Mouse (Mus musculus): ENCODE data around the gene Zfyve9. TPM values are rescaled to one million over a fixed set of nuclear protein-coding genes. Genes with fewer than 3 reads are reported as not detected.

Zfyve9 gene
- polyA plus RNA-seq, 1 experiment from 2014 or later = 7.7 TPM

DNA sequence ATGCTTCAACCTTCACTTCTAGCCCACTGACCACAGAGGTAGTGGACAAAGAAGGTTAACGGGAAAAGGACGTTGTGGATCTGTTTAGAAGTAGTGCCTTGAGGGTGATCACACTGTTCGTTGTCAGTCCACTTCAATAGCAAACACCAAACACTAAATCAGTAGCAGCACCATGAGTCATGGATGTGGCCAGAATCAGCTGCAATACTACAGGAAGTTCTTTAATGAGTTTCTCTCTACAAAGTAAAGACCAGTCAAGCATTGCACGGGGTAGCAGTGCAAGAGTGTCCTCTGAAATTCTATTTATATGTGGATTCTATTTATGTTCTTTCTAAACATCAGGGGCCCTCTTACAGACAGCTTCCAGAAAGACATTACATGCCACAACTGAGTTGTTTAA is 182.3 kb downstream of the Zfyve9 start:
- no peak overlapping the region for H3K27ac ChIP-seq (replicated peaks)
- 90% methylated on average over 4 of the region's 4 CpGs for WGBS
- ATAC-seq (ENCODE audit: low FRiP score) = no peak

DNA sequence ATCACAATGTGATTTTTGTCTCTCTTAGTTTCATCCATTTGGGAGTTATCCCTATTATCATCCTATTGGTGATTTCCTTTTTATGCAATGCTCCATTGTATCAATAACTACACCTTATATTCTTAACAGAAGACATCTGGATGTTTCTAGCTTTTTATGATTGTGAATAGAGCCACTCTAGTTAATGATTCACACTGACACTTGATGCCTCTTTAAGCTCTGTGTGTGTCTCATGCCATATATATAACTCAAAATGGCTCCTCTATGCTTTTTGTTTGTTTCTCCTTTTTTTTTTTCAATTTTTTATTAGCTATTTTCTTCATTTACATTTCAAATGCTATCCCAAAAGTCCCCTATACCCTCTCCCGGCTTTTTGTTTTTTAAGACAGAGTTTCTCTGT is 184.8 kb downstream of the Zfyve9 start:
- no peak overlapping the region for H3K4me3 ChIP-seq (replicated peaks)
- H3K27me3 ChIP-seq (replicated peaks) = no peaks in the 10 kb centered on the region
- WGBS = 77% methylated on average over 1 of the region's 1 CpGs
- no peaks in the 10 kb centered on the region for H3K4me1 ChIP-seq
- no peak overlapping the region for H3K4me2 ChIP-seq
- ATAC-seq (ENCODE audit: low FRiP score) = no peak
- no peak overlapping the region for H3K27ac ChIP-seq (replicated peaks)
- H3K36me3 ChIP-seq = 0 out of 2 replicates have a peak, but pooled peaks cover 2% of the 10 kb centered on the region
- no peak overlapping the region for H3K9ac ChIP-seq (replicated peaks)
- no peaks in the 10 kb centered on the region for H3K9me3 ChIP-seq (replicated peaks)

More for the DNA sequence above, 182.3 kb downstream of the Zfyve9 start:
- no peak overlapping the region for H3K9ac ChIP-seq (replicated peaks)
- no peaks in the 10 kb centered on the region for H3K27me3 ChIP-seq (replicated peaks)
- H3K9me3 ChIP-seq (replicated peaks) = no peaks in the 10 kb centered on the region
- no peaks in the 10 kb centered on the region for H3K4me1 ChIP-seq
- peaks cover 4% of the 10 kb centered on the region; the same call in 1 of the 2 replicates for H3K36me3 ChIP-seq
- H3K4me2 ChIP-seq = no peak overlapping the region
- no peak overlapping the region for H3K4me3 ChIP-seq (replicated peaks)

DNA sequence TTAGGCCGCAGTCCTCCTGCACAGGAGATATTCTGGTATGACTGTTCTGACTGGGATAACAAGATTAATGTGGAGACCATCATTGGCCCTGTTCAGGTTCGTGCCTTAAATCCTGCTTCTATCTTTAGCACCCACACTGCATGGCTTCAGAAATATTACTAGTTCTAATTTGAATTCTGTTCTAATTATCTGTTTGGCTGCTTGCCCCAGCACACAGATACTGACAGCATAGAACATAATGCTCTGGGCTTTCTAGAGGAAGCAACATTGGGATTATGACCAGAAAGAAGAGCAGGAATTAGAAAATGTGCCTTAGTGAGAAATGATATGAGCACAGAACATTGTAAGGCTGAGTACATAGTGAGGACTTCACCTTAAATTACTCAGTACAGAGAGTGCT is 187.2 kb downstream of the Zfyve9 start:
- H3K4me3 ChIP-seq (replicated peaks) = no peak overlapping the region
- no peak overlapping the region for H3K9ac ChIP-seq (replicated peaks)
- no peak overlapping the region for H3K27ac ChIP-seq (replicated peaks)
- H3K9me3 ChIP-seq (replicated peaks) = no peaks in the 10 kb centered on the region
- H3K4me1 ChIP-seq = no peaks in the 10 kb centered on the region
- no peak for ATAC-seq (ENCODE audit: low FRiP score)
- H3K36me3 ChIP-seq = no peaks in the 10 kb centered on the region
- no peak overlapping the region for H3K4me2 ChIP-seq
- WGBS = 94% methylated on average over 2 of the region's 2 CpGs
- no peaks in the 10 kb centered on the region for H3K27me3 ChIP-seq (replicated peaks)

Other genes with a start within 250 kb of the Zfyve9 start
- gene Prpf38a, start 201.5 kb downstream of the Zfyve9 start, polyA plus RNA-seq (2015; fragmentation: Nextera tagmentation; extraction: Ambion mirVana) = 73.2 and 77.2 TPM in 2 replicates
- 1.3 and 4.3 TPM in 2 replicates for gene Orc1, start 201.4 kb downstream of the Zfyve9 start, polyA plus RNA-seq (2015; fragmentation: Nextera tagmentation; extraction: Ambion mirVana)
- 18.2 and 19.8 TPM in 2 replicates for gene Cc2d1b, start 160.9 kb downstream of the Zfyve9 start, polyA plus RNA-seq (2015; fragmentation: Nextera tagmentation; extraction: Ambion mirVana)
- gene 3110021N24Rik, start 61.1 kb downstream of the Zfyve9 start, polyA plus RNA-seq (2015; fragmentation: Nextera tagmentation; extraction: Ambion mirVana) = 2.0 and 2.3 TPM in 2 replicates
- gene Btf3l4, start 52.8 kb upstream of the Zfyve9 start, polyA plus RNA-seq (2015; fragmentation: Nextera tagmentation; extraction: Ambion mirVana) = 150 and 152 TPM in 2 replicates
- gene Txndc12, start 53.8 kb upstream of the Zfyve9 start, polyA plus RNA-seq (2015; fragmentation: Nextera tagmentation; extraction: Ambion mirVana) = 72.7 and 77.8 TPM in 2 replicates
- gene Kti12, start 67.0 kb upstream of the Zfyve9 start, polyA plus RNA-seq (2015; fragmentation: Nextera tagmentation; extraction: Ambion mirVana) = 26.0 and 33.7 TPM in 2 replicates
- 1.1 and 1.4 TPM in 2 replicates for gene A730015C16Rik, start 67.8 kb upstream of the Zfyve9 start, polyA plus RNA-seq (2015; fragmentation: Nextera tagmentation; extraction: Ambion mirVana)
- gene Rab3b, start 98.3 kb upstream of the Zfyve9 start, polyA plus RNA-seq (2015; fragmentation: Nextera tagmentation; extraction: Ambion mirVana) = 167 and 208 TPM in 2 replicates
- gene Nrd1, start 219.9 kb upstream of the Zfyve9 start, polyA plus RNA-seq (2015; fragmentation: Nextera tagmentation; extraction: Ambion mirVana) = 70.7 and 75.1 TPM in 2 replicates